Mouse (Mus musculus) intestine, embryonic 14.5 days (tissue): ENCODE results near the gene Tnrc18. TPM values are rescaled to one million over a fixed set of nuclear protein-coding genes. Genes with fewer than 3 reads are reported as not detected.

ENCODE experiments used
- ATAC-seq: fragments of 200-750 bp; cut with Nextera tagmentation; replicated peaks from 2 replicates; pipeline ENCODE4 v1.8.0; 2017; ENCODE audit warnings: low read depth, moderate number of reproducible peaks, moderate TSS enrichment, moderate library complexity; ENCODE audit not compliant: low FRiP score, low TSS enrichment
- DNase-seq: peaks from one replicate; pipeline ENCODE4 v3.0.0-alpha.2; 2018; ENCODE audit warnings: low spot score
- H3K27ac ChIP-seq: fragments of 300-500 bp; sonication (generic); 2 replicates; pipeline ENCODE4 v1.5.1; 2014; ENCODE audit warnings: low read depth, mild to moderate bottlenecking, control low read depth
- H3K27me3 ChIP-seq: fragments of 300-500 bp; sonication (generic); replicated peaks from 2 replicates; pipeline ENCODE4 v1.6.1; 2014; ENCODE audit warnings: low read length, control low read depth; ENCODE audit not compliant: control insufficient read depth, insufficient read depth
- H3K36me3 ChIP-seq: fragments of 300-500 bp; sonication (generic); 2 replicates; pipeline ENCODE4 v1.6.1; 2014; ENCODE audit warnings: low read length, control low read depth; ENCODE audit not compliant: control insufficient read depth, insufficient read depth
- H3K4me1 ChIP-seq: fragments of 300-500 bp; sonication (generic); replicated peaks from 2 replicates; pipeline ENCODE4 v1.6.1; 2014; ENCODE audit warnings: low read length, control low read depth, mixed read lengths; ENCODE audit not compliant: control insufficient read depth, insufficient read depth
- H3K4me2 ChIP-seq: fragments of 300-500 bp; sonication (generic); 2 replicates; pipeline ENCODE4 v1.6.1; 2014; ENCODE audit warnings: low read length
- H3K4me3 ChIP-seq: fragments of 300-500 bp; sonication (generic); 2 replicates; pipeline ENCODE4 v1.5.1; 2014; ENCODE audit warnings: low read depth, low read length, control low read depth, mixed read lengths
- H3K9ac ChIP-seq: fragments of 300-500 bp; sonication (generic); 2 replicates; pipeline ENCODE4 v1.6.1; 2014; ENCODE audit warnings: mild to moderate bottlenecking, low read length
- H3K9me3 ChIP-seq: fragments of 300-500 bp; sonication (generic); 2 replicates; pipeline ENCODE4 v1.6.1; 2016; ENCODE audit warnings: low read length, control low read depth; ENCODE audit not compliant: control insufficient read depth
- WGBS: fragments of 180-500 bp; shearing (Covaris S2); extraction: QIAGEN DNeasy Blood & Tissue Kit; methylation state at CpG from one replicate; pipeline ENCODE4 v1.1.7; 2014; 5-methylcytosine and 5-hydroxymethylcytosine counted together
- polyA plus RNA-seq: library from polyadenylated mRNA; unstranded; fragments of >200 nt; fragmentation: Nextera tagmentation; extraction: Ambion mirVana; gene quantifications from 2 replicates; pipeline ENCODE4 v1.2.1, GENCODE M21; 2014

Tnrc18 gene
- polyA plus RNA-seq, 1 experiment from 2014 or later, result 31.3 TPM

DNA sequence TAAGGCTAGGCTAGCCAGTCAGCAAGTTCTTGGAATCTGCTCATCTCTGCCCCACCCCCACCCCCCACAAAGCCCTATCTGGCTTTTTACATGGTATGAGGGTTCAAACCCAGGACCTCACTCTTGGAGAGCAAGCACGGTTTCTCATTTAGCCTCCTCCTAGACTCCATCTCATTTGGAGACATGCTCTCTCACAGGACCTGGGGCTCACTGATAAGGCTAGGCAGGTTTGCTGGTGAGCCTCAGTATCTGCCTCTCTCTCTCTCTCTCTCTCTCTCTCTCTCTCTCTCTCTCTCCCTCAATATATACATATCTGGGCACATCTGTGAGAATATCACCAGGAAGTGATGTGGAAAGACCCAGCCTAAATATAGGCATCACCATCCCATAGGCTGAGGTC lies 138.4 kb downstream of the Tnrc18 start:
- H3K9ac ChIP-seq, result no peak overlapping the region
- 81% methylated on average over 1 of the region's 1 CpGs for WGBS
- no peaks in the 10 kb centered on the region for H3K27me3 ChIP-seq
- no peak overlapping the region for H3K27ac ChIP-seq
- DNase-seq (no peak), ATAC-seq (no peak)
- no peak overlapping the region for H3K4me3 ChIP-seq
- H3K4me2 ChIP-seq, result no peak overlapping the region
- no peaks in the 10 kb centered on the region for H3K36me3 ChIP-seq
- 0 out of 2 replicates have a peak, but pooled peaks cover 4% of the 10 kb centered on the region for H3K9me3 ChIP-seq
- H3K4me1 ChIP-seq, result no peaks in the 10 kb centered on the region

DNA sequence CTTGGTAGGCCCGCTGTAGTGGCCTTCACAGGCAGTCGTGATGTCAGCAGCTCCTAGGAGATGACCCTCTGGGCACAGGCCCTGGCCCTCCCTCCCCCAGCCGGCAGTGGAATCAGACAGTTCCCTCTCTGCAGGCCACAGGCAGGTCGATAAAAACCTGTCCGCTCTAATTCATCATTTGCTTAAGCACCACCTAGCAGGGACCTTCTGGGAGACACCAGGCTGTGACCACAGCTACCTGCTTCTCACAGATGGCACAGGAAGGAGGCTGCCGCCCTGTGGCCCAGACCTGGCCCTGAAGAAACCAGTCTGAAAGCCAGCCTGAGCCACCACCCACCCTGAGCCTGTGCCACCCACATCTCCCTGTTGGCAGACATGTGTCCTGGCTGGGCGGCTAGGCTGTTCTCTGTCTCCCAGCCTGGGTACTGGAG lies 139.3 kb downstream of the Tnrc18 start:
- Histone ChIP-seq H3K27ac (no peak overlapping the region), H3K9ac (no peak overlapping the region), H3K4me1 (no peaks in the 10 kb centered on the region), H3K27me3 (no peaks in the 10 kb centered on the region), H3K4me3 (no peak overlapping the region), H3K4me2 (no peak overlapping the region), H3K36me3 (no peaks in the 10 kb centered on the region), H3K9me3 (0 out of 2 replicates have a peak, but pooled peaks cover 4% of the 10 kb centered on the region)
- DNase-seq (no peak), ATAC-seq (no peak)
- 69% methylated on average over 7 of the region's 7 CpGs for WGBS

Other genes with a start within 250 kb of the Tnrc18 start
- 1.6 and 1.7 TPM in 2 replicates for gene Mmd2, start 208.9 kb downstream of the Tnrc18 start, polyA plus RNA-seq
- 45.6 and 46.5 TPM in 2 replicates for gene Wipi2, start 190.0 kb downstream of the Tnrc18 start, polyA plus RNA-seq
- gene Slc29a4, start 125.2 kb downstream of the Tnrc18 start, polyA plus RNA-seq, result 9.7 and 10.6 TPM in 2 replicates
- 10.3 and 10.8 TPM in 2 replicates for gene Fbxl18, start 77.8 kb upstream of the Tnrc18 start, polyA plus RNA-seq
- gene Actb, start 89.1 kb upstream of the Tnrc18 start, polyA plus RNA-seq, result 15,561 and 16,510 TPM in 2 replicates
- 230 and 247 TPM in 2 replicates for gene Fscn1, start 142.7 kb upstream of the Tnrc18 start, polyA plus RNA-seq